Mouse (Mus musculus): ENCODE data around the gene Tmem63c. TPM values are rescaled to one million over a fixed set of nuclear protein-coding genes. Genes with fewer than 3 reads are reported as not detected.
A peak's percentile ranks its signal among the peaks of the same experiment; 100 is the strongest.

Tmem63c gene
- polyA plus RNA-seq, 1 experiment from 2014 or later: 11.2 TPM

- 79% methylated on average over 2 of the region's 2 CpGs for WGBS
- peaks cover 4% of the 10 kb centered on the region for H3K4me1 ChIP-seq (replicated peaks; ENCODE audit: control insufficient read depth, insufficient read depth, low read length)
- no peak overlapping the region for H3K4me3 ChIP-seq (replicated peaks; ENCODE audit: low read length)
- no peak overlapping the region for H3K9ac ChIP-seq (replicated peaks; ENCODE audit: low read depth, low read length)
- H3K27me3 ChIP-seq (replicated peaks; ENCODE audit: control insufficient read depth, insufficient read depth, low read length): no peaks in the 10 kb centered on the region
- no peaks in the 10 kb centered on the region for H3K9me3 ChIP-seq (ENCODE audit: control insufficient read depth, low read length)
- H3K27ac ChIP-seq (ENCODE audit: low read length): no peak overlapping the region
- H3K4me2 ChIP-seq (ENCODE audit: low read length): no peak overlapping the region
- no peaks in the 10 kb centered on the region for H3K36me3 ChIP-seq (ENCODE audit: control insufficient read depth, insufficient read depth)
- no peak for ATAC-seq
Observed at GRCm38 (mm10) chr12:87018756-87019155, 2.4 kb upstream of the Tmem63c start.

GRCm38 (mm10) chr12:87022006-87022405 lies 866 bp downstream of the Tmem63c start:
- Histone ChIP-seq H3K36me3 (ENCODE audit: control insufficient read depth, insufficient read depth) (no peaks in the 10 kb centered on the region), H3K4me1 (replicated peaks; ENCODE audit: control insufficient read depth, insufficient read depth, low read length) (peaks cover 10% of the 10 kb centered on the region), H3K27ac (ENCODE audit: low read length) (no peak overlapping the region), H3K9me3 (ENCODE audit: control insufficient read depth, low read length) (no peaks in the 10 kb centered on the region), H3K4me3 (replicated peaks; ENCODE audit: low read length) (no peak overlapping the region), H3K9ac (replicated peaks; ENCODE audit: low read depth, low read length) (no peak overlapping the region), H3K27me3 (replicated peaks; ENCODE audit: control insufficient read depth, insufficient read depth, low read length) (no peaks in the 10 kb centered on the region), H3K4me2 (ENCODE audit: low read length) (no peak overlapping the region)
- ATAC-seq: no peak
- 88% methylated on average over 2 of the region's 2 CpGs for WGBS

DNA sequence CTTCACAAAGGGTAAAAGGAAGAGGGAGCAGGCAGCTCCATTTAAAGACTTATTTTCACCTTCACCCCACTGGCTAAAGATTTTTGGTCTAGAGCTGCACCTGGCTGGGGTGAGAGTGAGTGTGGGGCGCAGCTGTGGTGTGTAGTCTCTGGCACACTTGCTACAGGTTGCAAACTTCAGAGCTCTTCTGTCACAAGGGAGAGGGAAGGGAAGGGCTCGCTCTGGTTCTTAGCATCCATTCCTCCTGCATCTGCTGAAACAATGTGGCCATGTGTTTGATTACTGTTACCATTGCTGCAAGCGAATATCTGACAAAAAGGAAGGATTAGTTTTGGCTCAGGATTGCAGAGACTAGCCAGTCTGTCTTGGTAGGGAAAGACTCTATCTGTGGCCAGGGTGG lies 2.3 kb downstream of the Tmem63c start:
- Histone ChIP-seq H3K27ac (ENCODE audit: low read length) (no peak overlapping the region), H3K4me1 (replicated peaks; ENCODE audit: control insufficient read depth, insufficient read depth, low read length) (peaks cover 12% of the 10 kb centered on the region), H3K27me3 (replicated peaks; ENCODE audit: control insufficient read depth, insufficient read depth, low read length) (no peaks in the 10 kb centered on the region), H3K4me3 (replicated peaks; ENCODE audit: low read length) (no peak overlapping the region), H3K36me3 (ENCODE audit: control insufficient read depth, insufficient read depth) (no peaks in the 10 kb centered on the region), H3K9me3 (ENCODE audit: control insufficient read depth, low read length) (no peaks in the 10 kb centered on the region), H3K9ac (replicated peaks; ENCODE audit: low read depth, low read length) (no peak overlapping the region), H3K4me2 (ENCODE audit: low read length) (no peak overlapping the region)
- no peak for ATAC-seq
- WGBS: 57% methylated on average over 3 of the region's 3 CpGs

GRCm38 (mm10) chr12:87026109-87026870 lies 5.2 kb downstream of the Tmem63c start:
- Histone ChIP-seq H3K36me3 (ENCODE audit: control insufficient read depth, insufficient read depth) (no peaks in the 10 kb centered on the region), H3K4me3 (replicated peaks; ENCODE audit: low read length) (peak overlapping the region; percentile 55), H3K9ac (replicated peaks; ENCODE audit: low read depth, low read length) (peak overlapping the region; percentile 68), H3K4me1 (replicated peaks; ENCODE audit: control insufficient read depth, insufficient read depth, low read length) (peaks cover 12% of the 10 kb centered on the region), H3K4me2 (ENCODE audit: low read length) (peak overlapping the region; percentile 64), H3K27me3 (replicated peaks; ENCODE audit: control insufficient read depth, insufficient read depth, low read length) (no peaks in the 10 kb centered on the region), H3K27ac (ENCODE audit: low read length) (0 out of 2 replicates have a peak overlapping the region, but pooled peaks have one; percentile 13), H3K9me3 (ENCODE audit: control insufficient read depth, low read length) (no peaks in the 10 kb centered on the region)
- ATAC-seq: peak; percentile 64
- 3% methylated on average over 30 of the region's 30 CpGs for WGBS

DNA sequence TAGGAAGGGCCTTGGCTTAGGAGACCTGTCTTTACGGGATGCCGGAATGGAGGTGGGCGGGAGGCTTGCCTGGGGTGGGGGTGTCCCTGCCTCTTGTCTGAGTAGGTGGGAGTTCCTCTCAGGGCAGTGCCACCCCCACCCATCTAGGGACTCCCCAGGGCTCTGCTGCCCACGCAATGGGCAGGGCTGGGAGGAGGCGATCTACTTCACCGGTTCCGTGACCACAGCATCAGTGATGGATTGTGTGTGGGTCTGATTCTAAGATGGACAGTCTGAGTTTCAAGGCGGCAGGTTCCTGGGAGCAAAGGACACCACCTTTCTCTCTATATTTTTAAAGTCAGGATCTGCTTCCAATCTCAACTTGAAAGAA lies 5.7 kb downstream of the Tmem63c start:
- H3K27me3 ChIP-seq (replicated peaks; ENCODE audit: control insufficient read depth, insufficient read depth, low read length): no peaks in the 10 kb centered on the region
- H3K27ac ChIP-seq (ENCODE audit: low read length): 0 out of 2 replicates have a peak overlapping the region, but pooled peaks have one; percentile 13
- peak overlapping the region; percentile 64 for H3K4me2 ChIP-seq (ENCODE audit: low read length)
- WGBS: 10% methylated on average over 8 of the region's 8 CpGs
- no peak for ATAC-seq
- peaks cover 12% of the 10 kb centered on the region for H3K4me1 ChIP-seq (replicated peaks; ENCODE audit: control insufficient read depth, insufficient read depth, low read length)
- H3K9ac ChIP-seq (replicated peaks; ENCODE audit: low read depth, low read length): peak overlapping the region; percentile 68
- H3K36me3 ChIP-seq (ENCODE audit: control insufficient read depth, insufficient read depth): no peaks in the 10 kb centered on the region
- no peaks in the 10 kb centered on the region for H3K9me3 ChIP-seq (ENCODE audit: control insufficient read depth, low read length)
- H3K4me3 ChIP-seq (replicated peaks; ENCODE audit: low read length): peak overlapping the region; percentile 55

GRCm38 (mm10) chr12:87027391-87027790 lies 6.3 kb downstream of the Tmem63c start:
- Histone ChIP-seq H3K4me3 (replicated peaks; ENCODE audit: low read length) (peak overlapping the region; percentile 55), H3K27ac (ENCODE audit: low read length) (no peak overlapping the region), H3K27me3 (replicated peaks; ENCODE audit: control insufficient read depth, insufficient read depth, low read length) (no peaks in the 10 kb centered on the region), H3K36me3 (ENCODE audit: control insufficient read depth, insufficient read depth) (no peaks in the 10 kb centered on the region), H3K4me2 (ENCODE audit: low read length) (peak overlapping the region; percentile 64), H3K4me1 (replicated peaks; ENCODE audit: control insufficient read depth, insufficient read depth, low read length) (peaks cover 12% of the 10 kb centered on the region), H3K9ac (replicated peaks; ENCODE audit: low read depth, low read length) (no peak overlapping the region), H3K9me3 (ENCODE audit: control insufficient read depth, low read length) (no peaks in the 10 kb centered on the region)
- ATAC-seq: no peak
- WGBS: 63% methylated on average over 5 of the region's 5 CpGs

DNA sequence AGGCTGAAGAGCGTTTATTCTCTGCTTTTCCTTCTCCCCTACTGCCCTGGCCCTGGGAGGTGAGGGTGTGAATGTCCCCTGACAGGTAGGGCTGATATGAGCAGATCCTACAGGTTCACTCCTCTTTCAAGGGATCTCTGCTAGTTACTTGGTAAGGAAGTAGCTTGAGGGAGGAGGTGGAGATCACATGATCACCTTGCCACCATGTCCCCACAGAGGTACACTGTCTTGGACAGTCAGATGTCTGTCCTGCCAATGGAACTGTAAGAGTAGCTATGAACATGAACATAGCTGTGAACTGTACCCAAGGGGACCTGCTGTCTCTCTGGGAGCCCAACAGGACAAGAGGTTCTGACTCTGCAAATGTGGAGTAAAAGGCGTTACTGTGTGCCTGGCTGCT lies 6.9 kb downstream of the Tmem63c start:
- peak overlapping the region; percentile 64; the same call in 1 of the 2 replicates for H3K4me2 ChIP-seq (ENCODE audit: low read length)
- H3K9me3 ChIP-seq (ENCODE audit: control insufficient read depth, low read length): no peaks in the 10 kb centered on the region
- 67% methylated on average over 2 of the region's 2 CpGs for WGBS
- no peak overlapping the region for H3K4me3 ChIP-seq (replicated peaks; ENCODE audit: low read length)
- H3K36me3 ChIP-seq (ENCODE audit: control insufficient read depth, insufficient read depth): no peaks in the 10 kb centered on the region
- H3K27ac ChIP-seq (ENCODE audit: low read length): no peak overlapping the region
- H3K27me3 ChIP-seq (replicated peaks; ENCODE audit: control insufficient read depth, insufficient read depth, low read length): no peaks in the 10 kb centered on the region
- H3K9ac ChIP-seq (replicated peaks; ENCODE audit: low read depth, low read length): no peak overlapping the region
- H3K4me1 ChIP-seq (replicated peaks; ENCODE audit: control insufficient read depth, insufficient read depth, low read length): peaks cover 12% of the 10 kb centered on the region
- ATAC-seq: no peak

DNA sequence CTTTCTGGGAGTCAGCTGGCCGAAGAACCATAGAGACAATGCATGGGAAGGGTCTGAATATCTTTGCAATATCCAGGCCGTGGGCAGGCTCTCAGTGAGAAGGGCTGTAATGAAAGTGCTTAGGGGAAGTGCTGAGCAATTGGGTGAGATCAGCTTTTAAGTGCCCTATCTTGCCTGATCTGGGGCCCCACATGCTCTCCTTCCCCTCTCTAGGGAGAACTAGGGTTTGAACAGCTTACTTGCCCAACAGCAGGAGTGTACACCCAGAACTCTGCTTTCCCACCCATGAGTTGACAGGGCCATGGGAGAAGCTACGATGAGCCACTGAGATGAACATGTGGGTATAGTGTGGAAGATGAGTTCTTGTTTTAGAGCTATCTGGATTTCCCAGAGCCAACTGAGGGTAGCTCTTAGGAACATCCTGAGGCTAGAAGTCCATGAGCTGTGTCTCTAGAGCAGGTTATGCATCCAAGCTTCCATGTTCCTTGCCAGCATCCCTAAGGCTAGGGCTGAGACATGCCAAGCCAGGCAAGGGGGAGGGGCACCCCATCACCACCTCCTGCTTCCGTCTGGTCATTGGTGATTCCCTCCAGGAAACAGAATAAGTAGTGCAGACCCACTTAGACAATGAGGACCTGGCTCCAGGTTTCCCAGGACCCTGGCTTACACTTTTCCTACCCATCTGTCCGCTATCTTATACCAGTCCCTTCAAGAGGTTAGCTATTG lies 8.3 kb downstream of the Tmem63c start:
- H3K4me1 ChIP-seq (replicated peaks; ENCODE audit: control insufficient read depth, insufficient read depth, low read length): peaks cover 8% of the 10 kb centered on the region
- H3K36me3 ChIP-seq (ENCODE audit: control insufficient read depth, insufficient read depth): no peaks in the 10 kb centered on the region
- H3K9me3 ChIP-seq (ENCODE audit: control insufficient read depth, low read length): no peaks in the 10 kb centered on the region
- H3K4me2 ChIP-seq (ENCODE audit: low read length): no peak overlapping the region
- ATAC-seq: no peak
- 73% methylated on average over 5 of the region's 5 CpGs for WGBS
- no peak overlapping the region for H3K4me3 ChIP-seq (replicated peaks; ENCODE audit: low read length)
- H3K9ac ChIP-seq (replicated peaks; ENCODE audit: low read depth, low read length): no peak overlapping the region
- H3K27ac ChIP-seq (ENCODE audit: low read length): no peak overlapping the region
- no peaks in the 10 kb centered on the region for H3K27me3 ChIP-seq (replicated peaks; ENCODE audit: control insufficient read depth, insufficient read depth, low read length)

DNA sequence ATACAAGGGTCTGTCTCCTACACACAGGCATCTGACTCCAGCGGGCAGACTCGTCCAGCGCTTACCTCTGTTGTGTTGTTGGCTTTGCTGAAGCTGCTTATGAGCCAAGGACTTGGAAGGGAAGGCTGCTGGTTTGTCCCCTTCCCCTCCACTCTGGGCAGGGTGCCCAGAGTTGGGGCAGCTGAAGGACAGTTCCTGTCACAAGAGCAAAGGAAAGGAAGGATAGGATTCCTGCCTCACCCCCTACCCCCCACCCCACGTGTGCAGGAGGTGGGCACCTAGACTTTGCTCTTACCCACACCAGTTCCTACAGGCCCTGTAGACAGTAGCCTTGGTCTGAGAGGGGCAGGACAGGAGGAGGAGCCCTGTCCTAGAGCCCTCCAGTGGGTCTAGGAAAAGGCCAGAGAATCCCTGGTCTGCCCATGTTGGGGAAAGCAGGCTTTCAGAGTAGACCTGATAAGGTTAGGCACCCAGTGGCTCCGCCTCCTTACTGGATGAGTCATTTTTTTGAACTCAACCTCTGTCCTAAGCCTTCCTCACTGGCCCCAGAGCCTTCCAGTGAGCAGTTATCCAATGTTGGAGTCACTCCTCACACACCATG lies 10.1 kb downstream of the Tmem63c start:
- Histone ChIP-seq H3K4me1 (replicated peaks; ENCODE audit: control insufficient read depth, insufficient read depth, low read length) (peaks cover 8% of the 10 kb centered on the region), H3K9me3 (ENCODE audit: control insufficient read depth, low read length) (no peaks in the 10 kb centered on the region), H3K9ac (replicated peaks; ENCODE audit: low read depth, low read length) (no peak overlapping the region), H3K36me3 (ENCODE audit: control insufficient read depth, insufficient read depth) (no peaks in the 10 kb centered on the region), H3K27me3 (replicated peaks; ENCODE audit: control insufficient read depth, insufficient read depth, low read length) (no peaks in the 10 kb centered on the region), H3K4me2 (ENCODE audit: low read length) (no peak overlapping the region), H3K4me3 (replicated peaks; ENCODE audit: low read length) (no peak overlapping the region), H3K27ac (ENCODE audit: low read length) (no peak overlapping the region)
- 72% methylated on average over 5 of the region's 5 CpGs for WGBS
- ATAC-seq: no peak
